8 mouse cellular contexts compared by ENCODE assay signal in genomic region chr15:77969940-77970469, GRCm38 (mm10). TPM values are rescaled to one million over a fixed set of nuclear protein-coding genes. Genes with fewer than 3 reads are reported as not detected.
DNase-seq lines count a peak whose midpoint lies in the region; ATAC-seq and TF ChIP-seq lines count a peak whose summit lies in the region.

No protein-coding gene starts in this region.

- H3K9me3 ChIP-seq in forebrain, embryonic 10.5 days: no peaks in the 10 kb centered on the region
- no peaks in the 10 kb centered on the region for H3K9me3 ChIP-seq in liver, embryonic 15.5 days (replicated peaks)

- H3K9ac ChIP-seq in liver, embryonic 15.5 days: peak overlapping the region; percentile 90

- H3K4me2 ChIP-seq in liver, embryonic 15.5 days: peak overlapping the region; percentile 87

- peak overlapping the region; percentile 98 for H3K27ac ChIP-seq in forebrain, embryonic 10.5 days
- H3K27ac ChIP-seq in liver, embryonic 15.5 days (replicated peaks): peak overlapping the region; percentile 99

- no peak; the same call in 1 of the 2 replicates for ATAC-seq in liver, embryonic 15.5 days (ENCODE audit: insufficient read depth)

- H3ac ChIP-seq in C2C12 (ENCODE audit: control insufficient read depth, insufficient read length, low read depth): peak overlapping the region; percentile 85

- peaks cover 7% of the 10 kb centered on the region for H3K27me3 ChIP-seq in C2C12 (ENCODE audit: control insufficient read depth, insufficient read depth, insufficient read length)
- H3K27me3 ChIP-seq in forebrain, embryonic 10.5 days (ENCODE audit: poor library complexity, severe bottlenecking): no peaks in the 10 kb centered on the region
- no peaks in the 10 kb centered on the region for H3K27me3 ChIP-seq in liver, embryonic 15.5 days

- WGBS in forebrain, embryonic 10.5 days: 3% methylated on average over 15 of the region's 15 CpGs
- WGBS in liver, embryonic 15.5 days (ENCODE audit: insufficient replicate concordance): 0% methylated on average over 15 of the region's 15 CpGs

- no peak for TF ChIP-seq CTCF in C2C12 (IDR thresholded peaks at IDR 0.05; ENCODE audit: control insufficient read depth, insufficient read depth, insufficient read length)

- H3K4me1 ChIP-seq in forebrain, embryonic 10.5 days: peaks cover 25% of the 10 kb centered on the region
- H3K4me1 ChIP-seq in liver, embryonic 15.5 days (replicated peaks): peaks cover 87% of the 10 kb centered on the region

- H3K79me2 ChIP-seq in C2C12 (ENCODE audit: control insufficient read depth, insufficient read depth): peaks cover 56% of the 10 kb centered on the region

- peak; percentile 33 for DNase-seq in embryo, embryonic 10.5 days (ENCODE audit: low spot score)
- no peak for DNase-seq in embryo, embryonic 11 days
- no peak for DNase-seq in forebrain, embryonic 10.5 days (ENCODE audit: extremely low spot score, low spot score)
- DNase-seq in retina, postnatal 1 day: no peak
- no peak for DNase-seq in cerebellum, adult 11 months
- no peak for DNase-seq in gastrocnemius, postnatal 25 days

- peaks cover 47% of the 10 kb centered on the region for H3K36me3 ChIP-seq in C2C12 (ENCODE audit: control insufficient read depth, insufficient read depth)
- H3K36me3 ChIP-seq in forebrain, embryonic 10.5 days (replicated peaks): peaks cover 43% of the 10 kb centered on the region
- peaks cover 45% of the 10 kb centered on the region for H3K36me3 ChIP-seq in liver, embryonic 15.5 days (replicated peaks)

- peak overlapping the region; percentile 99 for H3K4me3 ChIP-seq in C2C12 (ENCODE audit: insufficient read depth, poor library complexity, severe bottlenecking)
- peak overlapping the region; percentile 94 for H3K4me3 ChIP-seq in forebrain, embryonic 10.5 days
- H3K4me3 ChIP-seq in liver, embryonic 15.5 days (replicated peaks): peak overlapping the region; percentile 83

- peaks cover 38% of the 10 kb centered on the region for H3K79me3 ChIP-seq in C2C12 (ENCODE audit: low read depth)

TF ChIP-seq in C2C12, 6 proteins besides CTCF, POLR2A, EP300 and RAD21:
- TF ChIP-seq MYOD1 (IDR thresholded peaks at IDR 0.05; ENCODE audit: control insufficient read depth, insufficient read length, low read depth) (no peak), FOSL1 (IDR thresholded peaks at IDR 0.05; ENCODE audit: insufficient read depth, low read length, poor library complexity, severe bottlenecking) (no peak), MYOG (IDR thresholded peaks at IDR 0.05; ENCODE audit: control insufficient read depth, extremely low read depth, insufficient read length) (no peak), USF1 (IDR thresholded peaks at IDR 0.05; ENCODE audit: low read depth) (no peak), CEBPB (IDR thresholded peaks at IDR 0.05; ENCODE audit: low read depth) (no peak), MAX (IDR thresholded peaks at IDR 0.05) (no peak)
TF ChIP-seq in C2C12: peak in this region for 0.

RNA-seq across cellular contexts. Expression of gene Eif3d, which starts 0.6 kb away (rescaled TPM):
- polyA plus RNA-seq in C2C12 (2012; fragmentation: generic; extraction: Trizol): 428 TPM
- polyA plus RNA-seq in forebrain, embryonic 10.5 days (2016; fragmentation: Nextera tagmentation; extraction: Ambion mirVana): 280 and 284 TPM in 2 replicates
- polyA plus RNA-seq in liver, embryonic 15.5 days (2015; fragmentation: Nextera tagmentation; extraction: Ambion mirVana): 139 and 142 TPM in 2 replicates
- 10 to 100 TPM; 52.8 to 52.9 TPM for total RNA-seq in gastrocnemius, postnatal 25 days (2021)

RNA-seq across cellular contexts. Expression of gene Foxred2, which starts 13.5 kb away (rescaled TPM):
- 7.3 TPM for polyA plus RNA-seq in C2C12 (2012; fragmentation: generic; extraction: Trizol)
- polyA plus RNA-seq in forebrain, embryonic 10.5 days (2016; fragmentation: Nextera tagmentation; extraction: Ambion mirVana): 7.9 and 8.7 TPM in 2 replicates
- polyA plus RNA-seq in liver, embryonic 15.5 days (2015; fragmentation: Nextera tagmentation; extraction: Ambion mirVana): 1.1 and 1.4 TPM in 2 replicates
- under 1 TPM; 0.54 to 0.86 TPM for total RNA-seq in gastrocnemius, postnatal 25 days (2021)

RNA-seq across cellular contexts. Expression of gene Txn2, which starts 41.2 kb away (rescaled TPM):
- 371 TPM for polyA plus RNA-seq in C2C12 (2012; fragmentation: generic; extraction: Trizol)
- 288 and 291 TPM in 2 replicates for polyA plus RNA-seq in forebrain, embryonic 10.5 days (2016; fragmentation: Nextera tagmentation; extraction: Ambion mirVana)
- polyA plus RNA-seq in liver, embryonic 15.5 days (2015; fragmentation: Nextera tagmentation; extraction: Ambion mirVana): 185 and 208 TPM in 2 replicates
- 100 to 1,000 TPM; 210 to 254 TPM for total RNA-seq in gastrocnemius, postnatal 25 days (2021)
